Mouse (Mus musculus): ENCODE results near the gene Dab2ip.

GRCm38 (mm10) chr2:35563722-35564121 lies 5.7 kb downstream of the Dab2ip start:
- TF ChIP-seq CTCF (IDR thresholded peaks at IDR 0.05; ENCODE audit: low read depth): no peak
- no peak for TF ChIP-seq EP300 (IDR thresholded peaks at IDR 0.05; ENCODE audit: low read depth)
